25 mouse cellular contexts compared by ENCODE assay signal in the genomic region with DNA sequence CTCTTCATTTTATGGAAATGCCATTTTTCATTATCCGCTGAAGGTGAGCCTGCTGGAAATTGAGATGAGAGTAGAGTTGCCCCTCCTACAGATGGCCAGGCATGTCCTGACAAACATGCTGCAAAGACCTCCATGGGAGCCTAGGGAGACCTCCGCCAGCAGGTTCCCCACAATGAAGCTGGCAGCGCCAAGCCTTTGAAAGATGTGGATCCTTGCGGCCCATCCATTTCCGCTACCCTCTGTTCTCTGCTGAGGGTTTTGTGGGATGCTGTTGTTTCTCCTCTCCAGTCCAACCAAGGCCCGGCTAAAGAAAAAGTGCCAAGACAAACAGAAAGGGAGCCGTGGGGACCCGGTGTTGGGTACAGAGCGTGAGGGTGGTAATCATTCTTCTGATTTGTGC.
A peak's percentile ranks its signal among the peaks of the same experiment; 100 is the strongest.
DNase-seq lines count a peak whose midpoint lies in the region; ATAC-seq lines count a peak whose summit lies in the region.
"Had no signal": no experiment of that assay in that cellular context is flagged by ENCODE, and none has a peak within 500 bp of the region (broad histone marks: within the 10 kb centered on the region; RNA-seq: fewer than 3 reads in every experiment).

No protein-coding gene starts in this region.

- no peak overlapping the region for H3K4me2 ChIP-seq in hindbrain, embryonic 12.5 days (replicated peaks)
- H3K4me2 ChIP-seq in hindbrain, embryonic 13.5 days, result no peak overlapping the region
- H3K4me2 ChIP-seq in neural tube, embryonic 11.5 days (ENCODE audit: low read depth), result no peak overlapping the region
- H3K4me2 ChIP-seq: heart, embryonic 11.5 days; heart, embryonic 15.5 days had no signal

- H3K27ac ChIP-seq in hindbrain, embryonic 12.5 days, result no peak overlapping the region
- no peak overlapping the region; the same call in 1 of the 2 replicates for H3K27ac ChIP-seq in hindbrain, embryonic 13.5 days
- H3K27ac ChIP-seq in neural tube, embryonic 11.5 days (ENCODE audit: low read depth, low read length), result no peak overlapping the region
- H3K27ac ChIP-seq: embryonic facial prominence, embryonic 10.5 days; forebrain, embryonic 10.5 days; gastrocnemius, adult 2 months; heart, embryonic 15.5 days had no signal

- DNase-seq in cerebellum, postnatal 10 days, result peak; percentile 12 to 22
- no peak for DNase-seq in cerebellum, adult 11-12 months
- peak; percentile 13 for DNase-seq in neural tube, embryonic 11.5 days (ENCODE audit: low spot score)
- DNase-seq in neural tube, embryonic 10.5 days (ENCODE audit: extremely low spot score, low spot score), result no peak
- DNase-seq in urinary bladder, postnatal 10 days (ENCODE audit: low spot score), result no peak
- DNase-seq: adrenal gland, adult 8-10 months; adrenal gland, postnatal 36 days; B cell, adult 2 months; cerebellum, adult 18-20 months; cerebellum, adult 9-11 months; gastrocnemius, adult 2 months; gastrocnemius, postnatal 36 days; heart, adult 18-20 months; heart, postnatal 14 days had no signal

- no peak overlapping the region for H3K9ac ChIP-seq in hindbrain, embryonic 12.5 days
- H3K9ac ChIP-seq in hindbrain, embryonic 13.5 days, result no peak overlapping the region
- H3K9ac ChIP-seq in neural tube, embryonic 11.5 days (ENCODE audit: low read length), result no peak overlapping the region
- H3K9ac ChIP-seq: heart, embryonic 15.5 days had no signal

- 59% methylated on average over 9 of the region's 9 CpGs for WGBS in hindbrain, embryonic 12.5 days
- WGBS in hindbrain, embryonic 13.5 days, result 46% methylated on average over 9 of the region's 9 CpGs
- 71% methylated on average over 9 of the region's 9 CpGs for WGBS in neural tube, embryonic 11.5 days

- no peak overlapping the region for H3K4me3 ChIP-seq in hindbrain, embryonic 12.5 days
- no peak overlapping the region for H3K4me3 ChIP-seq in hindbrain, embryonic 13.5 days
- H3K4me3 ChIP-seq in neural tube, embryonic 11.5 days (ENCODE audit: low read depth, low read length), result no peak overlapping the region
- H3K4me3 ChIP-seq: embryonic facial prominence, embryonic 10.5 days; erythroblast, embryonic 14.5 days; forebrain, embryonic 10.5 days; gastrocnemius, adult 2 months; heart, embryonic 15.5 days had no signal

- H3K9me3 ChIP-seq in hindbrain, embryonic 12.5 days (replicated peaks), result no peaks in the 10 kb centered on the region
- no peaks in the 10 kb centered on the region for H3K9me3 ChIP-seq in hindbrain, embryonic 13.5 days
- H3K9me3 ChIP-seq in neural tube, embryonic 11.5 days (ENCODE audit: control insufficient read depth, low read length), result no peaks in the 10 kb centered on the region
- H3K9me3 ChIP-seq: embryonic facial prominence, embryonic 10.5 days; forebrain, embryonic 10.5 days; G1E; heart, embryonic 15.5 days had no signal

- no peaks in the 10 kb centered on the region for H3K36me3 ChIP-seq in hindbrain, embryonic 12.5 days
- no peaks in the 10 kb centered on the region for H3K36me3 ChIP-seq in hindbrain, embryonic 13.5 days
- H3K36me3 ChIP-seq in neural tube, embryonic 11.5 days (ENCODE audit: control insufficient read depth, insufficient read depth, low read length), result no peaks in the 10 kb centered on the region
- H3K36me3 ChIP-seq: embryonic facial prominence, embryonic 10.5 days; forebrain, embryonic 10.5 days; G1E; heart, embryonic 15.5 days had no signal

- no peaks in the 10 kb centered on the region for H3K27me3 ChIP-seq in hindbrain, embryonic 12.5 days
- H3K27me3 ChIP-seq in hindbrain, embryonic 13.5 days, result no peaks in the 10 kb centered on the region
- H3K27me3 ChIP-seq in neural tube, embryonic 11.5 days (ENCODE audit: control insufficient read depth, insufficient read depth, low read length), result no peaks in the 10 kb centered on the region
- H3K27me3 ChIP-seq: heart, embryonic 15.5 days had no signal

- ATAC-seq in hindbrain, embryonic 12.5 days (ENCODE audit: low FRiP score), result 0 out of 2 replicates have a peak, but pooled peaks have one; percentile 40
- ATAC-seq in hindbrain, embryonic 13.5 days (ENCODE audit: low FRiP score), result no peak
- ATAC-seq in neural tube, embryonic 11.5 days (ENCODE audit: insufficient read depth, low FRiP score, low TSS enrichment), result no peak
- ATAC-seq in erythroblast, adult 5-6 weeks (replicated peaks; ENCODE audit: low FRiP score, poor library complexity, severe bottlenecking), result no peak
- ATAC-seq: CD4-positive, CD25-positive, alpha-beta regulatory T cell, adult 4 months; forebrain, embryonic 14.5 days had no signal

- H3K4me1 ChIP-seq in hindbrain, embryonic 12.5 days, result peaks cover 10% of the 10 kb centered on the region; the same call in 1 of the 2 replicates
- peaks cover 23% of the 10 kb centered on the region for H3K4me1 ChIP-seq in hindbrain, embryonic 13.5 days (replicated peaks)
- H3K4me1 ChIP-seq in neural tube, embryonic 11.5 days (ENCODE audit: control insufficient read depth, insufficient read depth, low read length), result no peaks in the 10 kb centered on the region
- H3K4me1 ChIP-seq: heart, embryonic 15.5 days had no signal

Comparison
In these comparisons a context has a peak if more than half of its experiments do, and no peak if none do; other contexts are left out.
1. DNase-seq: peak in cerebellum, postnatal 10 days (2 of 2) and neural tube, embryonic 11.5 days (single experiment); none in cerebellum, adult 11-12 months (single experiment), neural tube, embryonic 10.5 days (single experiment) and urinary bladder, postnatal 10 days (single experiment).